Mouse (Mus musculus) neural tube, embryonic 11.5 days (tissue): Measurements from ENCODE around the gene Hist1h2bn. TPM values are rescaled to one million over a fixed set of nuclear protein-coding genes. Genes with fewer than 3 reads are reported as not detected.
"Not testable (repeated sequence)": the region's sequence is repeated elsewhere in the genome, so short reads cannot be mapped to it uniquely, and the experiment has no call there.

Source experiments
- ATAC-seq: fragments of 200-750 bp; cut with Nextera tagmentation; 2 replicates; pipeline ENCODE4 v1.8.0; 2017; ENCODE audit warnings: moderate number of reproducible peaks, mild to moderate bottlenecking, moderate TSS enrichment, moderate library complexity; ENCODE audit not compliant: insufficient read depth, low FRiP score, low TSS enrichment
- DNase-seq: peaks from one replicate; pipeline ENCODE4 v3.0.0-alpha.2; 2015; ENCODE audit warnings: low spot score
- H3K27ac ChIP-seq: fragments of 300-500 bp; sonication (generic); 2 replicates; pipeline ENCODE4 v1.5.1; 2014; ENCODE audit warnings: low read depth, mild to moderate bottlenecking, low read length
- H3K27me3 ChIP-seq: fragments of 300-500 bp; sonication (generic); 2 replicates; pipeline ENCODE4 v1.6.1; 2014; ENCODE audit warnings: mild to moderate bottlenecking, low read length, mixed read lengths; ENCODE audit not compliant: control insufficient read depth, insufficient read depth
- H3K36me3 ChIP-seq: fragments of 300-500 bp; sonication (generic); 2 replicates; pipeline ENCODE4 v1.6.1; 2014; ENCODE audit warnings: mild to moderate bottlenecking, low read length, moderate library complexity, mixed read lengths; ENCODE audit not compliant: control insufficient read depth, insufficient read depth
- H3K4me1 ChIP-seq: fragments of 300-500 bp; sonication (generic); 2 replicates; pipeline ENCODE4 v1.6.1; 2014; ENCODE audit warnings: low read length, mixed read lengths; ENCODE audit not compliant: control insufficient read depth, insufficient read depth
- H3K4me2 ChIP-seq: fragments of 300-500 bp; sonication (generic); 2 replicates; pipeline ENCODE4 v1.6.1; 2014; ENCODE audit warnings: low read depth, mild to moderate bottlenecking, moderate library complexity
- H3K4me3 ChIP-seq: fragments of 300-500 bp; sonication (generic); 2 replicates; pipeline ENCODE4 v1.5.1; 2014; ENCODE audit warnings: low read depth, low read length
- H3K9ac ChIP-seq: fragments of 300-500 bp; sonication (generic); 2 replicates; pipeline ENCODE4 v1.6.1; 2014; ENCODE audit warnings: mild to moderate bottlenecking, low read length
- H3K9me3 ChIP-seq: fragments of 300-500 bp; sonication (generic); 2 replicates; pipeline ENCODE4 v1.6.1; 2016; ENCODE audit warnings: low read length; ENCODE audit not compliant: control insufficient read depth
- WGBS: fragments of 180-500 bp; shearing (Covaris S2); extraction: QIAGEN DNeasy Blood & Tissue Kit; methylation state at CpG from one replicate; pipeline ENCODE4 v1.1.7; 2014; 5-methylcytosine and 5-hydroxymethylcytosine counted together
- polyA plus RNA-seq: library from polyadenylated mRNA; unstranded; fragments of >200 nt; fragmentation: Nextera tagmentation; extraction: Ambion mirVana; gene quantifications from 2 replicates; pipeline ENCODE4 v1.2.1, GENCODE M21; 2014

Hist1h2bn gene
- polyA plus RNA-seq, 1 experiment from 2014 or later, result 2.1 TPM

DNA sequence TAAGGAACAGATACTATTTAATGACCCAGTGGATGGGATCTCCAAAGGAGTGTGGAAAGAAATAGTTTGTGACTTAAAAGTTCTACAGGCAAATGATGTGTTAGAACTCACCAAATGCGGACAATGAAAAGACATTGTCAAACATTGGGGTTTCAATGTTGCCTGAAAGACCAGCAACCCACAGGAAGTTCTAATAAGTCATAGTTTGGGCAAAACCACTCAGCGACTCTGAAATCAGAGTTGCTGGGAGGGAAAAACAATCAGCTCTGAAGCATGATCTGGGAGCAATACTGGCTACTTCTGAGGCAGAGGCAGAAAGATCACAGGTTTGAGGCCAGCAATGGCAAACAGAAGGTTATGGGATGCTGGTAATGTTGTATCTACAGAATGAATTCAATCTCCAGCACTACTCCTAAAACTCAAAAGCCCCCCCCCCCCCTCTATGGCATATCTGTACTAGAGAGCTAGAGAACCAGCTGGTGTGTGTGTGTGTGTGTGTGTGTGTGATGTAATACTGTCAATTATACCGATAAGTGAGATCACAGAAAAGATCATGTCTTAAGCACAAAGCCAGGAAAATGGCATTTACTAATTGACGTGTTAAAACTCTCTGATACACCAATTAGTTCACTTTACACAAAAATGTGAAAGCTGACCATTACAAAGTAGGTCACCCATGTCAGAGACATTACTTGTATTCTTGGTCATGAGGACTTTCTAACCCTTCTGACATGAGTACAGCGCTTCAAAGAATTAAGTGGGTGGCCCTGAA, 4.3 kb upstream of the Hist1h2bn start:
- WGBS, result 5% methylated on average over 5 of the region's 5 CpGs
- peak overlapping the region; percentile 80 for H3K4me2 ChIP-seq
- no peaks in the 10 kb centered on the region for H3K9me3 ChIP-seq
- peak overlapping the region; percentile 96 for H3K27ac ChIP-seq
- DNase-seq, result peak; percentile 54
- H3K36me3 ChIP-seq, result no peaks in the 10 kb centered on the region
- peaks cover 9% of the 10 kb centered on the region; the same call in 1 of the 2 replicates for H3K4me1 ChIP-seq
- H3K4me3 ChIP-seq, result peak overlapping the region; percentile 59
- peak overlapping the region; percentile 66 for H3K9ac ChIP-seq
- ATAC-seq, result no peak
- no peaks in the 10 kb centered on the region for H3K27me3 ChIP-seq

- ATAC-seq (peak; percentile 84), DNase-seq (peak; percentile 95)
- not testable (repeated sequence) for H3K36me3 ChIP-seq, H3K4me1 ChIP-seq, H3K9me3 ChIP-seq, H3K27me3 ChIP-seq
- peak within 1 kb of the TSS; percentile 80 for H3K4me2 ChIP-seq
- peak within 1 kb of the TSS; percentile 59 for H3K4me3 ChIP-seq
- H3K9ac ChIP-seq, result peak within 1 kb of the TSS; percentile 66
- peak within 1 kb of the TSS; percentile 96 for H3K27ac ChIP-seq
- under 1% methylated on average over 43 of the region's 56 CpGs for WGBS
Observed at GRCm38 (mm10) chr13:21750159-21751017, 3.5 kb upstream of the Hist1h2bn start, which contains the start of gene Hist1h4k. Gene Hist1h4k (minus strand): TSS chr13:21750505.

DNA sequence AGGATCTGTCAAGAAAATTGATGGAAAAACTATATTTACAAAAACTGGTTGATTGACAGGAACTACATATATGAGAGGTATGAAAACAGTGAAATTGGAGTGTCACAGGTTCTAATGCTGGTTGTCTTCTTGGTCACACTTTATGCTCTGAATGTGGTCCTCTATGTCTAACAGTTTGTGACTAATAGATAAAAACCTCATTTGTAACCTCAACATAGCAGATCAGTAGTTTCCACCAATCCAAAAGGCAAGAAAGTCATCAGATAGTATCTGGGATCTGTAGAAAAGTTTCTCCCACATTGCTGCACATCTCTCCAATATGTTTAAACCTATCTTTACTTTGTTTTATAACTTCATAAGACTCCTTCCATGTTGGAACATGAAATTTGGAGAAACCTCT, 2.5 kb upstream of the Hist1h2bn start:
- ATAC-seq (no peak), DNase-seq (no peak)
- peaks cover 9% of the 10 kb centered on the region; the same call in 1 of the 2 replicates for H3K4me1 ChIP-seq
- no peak overlapping the region for H3K4me2 ChIP-seq
- H3K27me3 ChIP-seq, result no peaks in the 10 kb centered on the region
- no peaks in the 10 kb centered on the region for H3K36me3 ChIP-seq
- H3K9me3 ChIP-seq, result no peaks in the 10 kb centered on the region
- H3K27ac ChIP-seq, result 0 out of 2 replicates have a peak overlapping the region, but pooled peaks have one; percentile 14
- H3K9ac ChIP-seq, result no peak overlapping the region
- H3K4me3 ChIP-seq, result no peak overlapping the region

- DNase-seq (no peak), ATAC-seq (no peak)
- no peak overlapping the region for H3K4me2 ChIP-seq
- H3K27ac ChIP-seq, result peak overlapping the region; percentile 69; the same call in 1 of the 2 replicates
- no peaks in the 10 kb centered on the region for H3K9me3 ChIP-seq
- no peak overlapping the region for H3K9ac ChIP-seq
- no peaks in the 10 kb centered on the region for H3K36me3 ChIP-seq
- H3K4me1 ChIP-seq, result peaks cover 9% of the 10 kb centered on the region; the same call in 1 of the 2 replicates
- WGBS, result 76% methylated on average over 3 of the region's 3 CpGs
- H3K27me3 ChIP-seq, result no peaks in the 10 kb centered on the region
- H3K4me3 ChIP-seq, result no peak overlapping the region
Observed at GRCm38 (mm10) chr13:21751827-21752226, 2.1 kb upstream of the Hist1h2bn start.

GRCm38 (mm10) chr13:21752356-21752755, 1.6 kb upstream of the Hist1h2bn start:
- no peak overlapping the region for H3K9ac ChIP-seq
- peak overlapping the region; percentile 70 for H3K4me2 ChIP-seq
- DNase-seq (peak; percentile 18), ATAC-seq (no peak)
- no peak overlapping the region for H3K4me3 ChIP-seq
- no peaks in the 10 kb centered on the region for H3K27me3 ChIP-seq
- no peaks in the 10 kb centered on the region for H3K36me3 ChIP-seq
- 53% methylated on average over 3 of the region's 3 CpGs for WGBS
- H3K4me1 ChIP-seq, result peaks cover 9% of the 10 kb centered on the region; the same call in 1 of the 2 replicates
- H3K27ac ChIP-seq, result peak overlapping the region; percentile 69; the same call in 1 of the 2 replicates
- no peaks in the 10 kb centered on the region for H3K9me3 ChIP-seq

DNA sequence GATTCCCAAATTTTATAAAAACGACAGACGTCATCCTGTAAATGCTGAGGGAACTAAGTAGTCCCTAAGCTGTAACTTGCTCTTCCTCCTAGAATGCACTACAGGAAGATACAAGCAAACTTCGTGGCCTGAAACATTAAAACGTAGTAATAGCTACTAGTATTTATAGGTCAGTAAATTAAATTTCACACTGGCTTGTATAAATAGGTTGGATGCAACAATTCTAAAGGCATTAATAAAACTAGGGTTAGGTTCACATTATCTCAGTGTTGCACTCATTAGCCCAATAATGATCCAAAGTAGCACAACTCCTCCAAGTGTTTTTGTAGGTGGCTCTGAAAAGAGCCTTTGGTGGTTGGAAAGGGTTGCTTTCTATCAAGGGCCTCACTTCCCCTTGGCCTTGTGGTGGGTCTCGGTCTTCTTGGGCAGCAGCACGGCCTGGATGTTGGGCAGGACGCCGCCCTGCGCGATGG, 836 bp upstream of the Hist1h2bn start:
- WGBS, result 2% methylated on average over 10 of the region's 10 CpGs
- peak overlapping the region; percentile 87 for H3K27ac ChIP-seq
- no peak for ATAC-seq
- H3K4me3 ChIP-seq, result peak overlapping the region; percentile 38
- no peaks in the 10 kb centered on the region for H3K27me3 ChIP-seq
- peaks cover 9% of the 10 kb centered on the region; the same call in 1 of the 2 replicates for H3K4me1 ChIP-seq
- H3K9ac ChIP-seq, result peak overlapping the region; percentile 57
- peak; percentile 18 for DNase-seq
- H3K4me2 ChIP-seq, result peak overlapping the region; percentile 70
- H3K36me3 ChIP-seq, result no peaks in the 10 kb centered on the region
- no peaks in the 10 kb centered on the region for H3K9me3 ChIP-seq

DNA sequence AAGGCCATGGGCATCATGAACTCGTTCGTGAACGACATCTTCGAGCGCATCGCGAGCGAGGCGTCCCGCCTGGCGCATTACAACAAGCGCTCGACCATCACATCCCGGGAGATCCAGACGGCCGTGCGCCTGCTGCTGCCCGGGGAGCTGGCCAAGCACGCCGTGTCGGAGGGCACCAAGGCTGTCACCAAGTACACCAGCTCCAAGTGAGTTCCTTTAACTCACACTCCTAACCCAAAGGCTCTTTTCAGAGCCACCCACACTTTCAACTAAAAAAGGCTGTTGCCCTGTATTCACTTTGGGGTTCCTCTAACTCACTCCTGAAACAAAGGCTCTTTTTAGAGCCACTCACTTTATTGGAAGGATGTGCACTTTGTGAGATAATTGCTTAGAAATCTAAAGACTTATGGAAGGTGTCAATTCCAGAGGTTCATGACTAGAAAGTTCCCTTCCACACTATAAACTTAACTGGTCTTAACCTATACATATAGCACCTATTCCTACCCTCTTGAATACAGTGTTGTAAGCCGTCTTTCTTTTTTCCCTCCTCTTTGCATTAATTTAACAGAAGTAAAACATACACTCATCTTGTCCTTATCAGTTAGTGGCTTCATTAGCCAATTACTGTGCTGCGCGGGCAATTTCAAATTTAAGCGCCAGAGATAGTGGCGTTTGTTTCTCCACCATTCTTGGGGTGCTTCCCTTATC, 525 bp downstream of the Hist1h2bn start:
- Histone ChIP-seq H3K4me3 (peak overlapping the region; percentile 38), H3K9ac (peak overlapping the region; percentile 26), H3K4me2 (peak overlapping the region; percentile 70), H3K27ac (peak overlapping the region; percentile 76)
- 2% methylated on average over 23 of the region's 26 CpGs for WGBS
- not testable (repeated sequence) for H3K36me3 ChIP-seq, H3K4me1 ChIP-seq, ATAC-seq, H3K27me3 ChIP-seq, H3K9me3 ChIP-seq
- DNase-seq, result peak; percentile 46

DNA sequence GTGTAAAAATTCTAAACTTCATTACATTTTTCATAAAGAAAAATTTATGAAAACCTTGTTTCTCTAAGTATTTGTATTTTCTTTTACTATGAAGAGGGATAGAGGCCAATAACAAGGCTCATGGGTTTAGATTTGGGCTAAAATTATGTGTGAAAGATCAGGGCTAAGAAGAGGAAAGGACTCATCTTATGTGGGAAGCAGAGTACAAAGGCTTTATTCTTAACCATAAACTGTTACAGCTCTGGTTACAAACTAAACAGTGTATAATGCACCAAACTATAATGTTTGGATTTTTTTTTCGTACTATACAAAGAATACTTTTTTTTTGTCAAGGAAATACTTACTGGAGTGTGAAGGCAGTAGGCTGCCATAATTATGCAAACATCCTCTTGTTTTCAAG, 1.8 kb downstream of the Hist1h2bn start:
- Histone ChIP-seq H3K4me1 (peaks cover 3% of the 10 kb centered on the region; the same call in 1 of the 2 replicates), H3K36me3 (no peaks in the 10 kb centered on the region), H3K4me2 (no peak overlapping the region), H3K9ac (no peak overlapping the region), H3K4me3 (no peak overlapping the region), H3K9me3 (no peaks in the 10 kb centered on the region), H3K27me3 (no peaks in the 10 kb centered on the region), H3K27ac (no peak overlapping the region)
- DNase-seq, result no peak
- no peak for ATAC-seq
- 81% methylated on average over 1 of the region's 1 CpGs for WGBS
